Mouse (Mus musculus): ENCODE data around the gene Ankrd65. TPM values are rescaled to one million over a fixed set of nuclear protein-coding genes. Genes with fewer than 3 reads are reported as not detected.
"Not testable (repeated sequence)": the region's sequence is repeated elsewhere in the genome, so short reads cannot be mapped to it uniquely, and the experiment has no call there.

The Ankrd65 gene
- not detected in 2 replicates for polyA plus RNA-seq (2016; fragmentation: Nextera tagmentation; extraction: Ambion mirVana)

DNA sequence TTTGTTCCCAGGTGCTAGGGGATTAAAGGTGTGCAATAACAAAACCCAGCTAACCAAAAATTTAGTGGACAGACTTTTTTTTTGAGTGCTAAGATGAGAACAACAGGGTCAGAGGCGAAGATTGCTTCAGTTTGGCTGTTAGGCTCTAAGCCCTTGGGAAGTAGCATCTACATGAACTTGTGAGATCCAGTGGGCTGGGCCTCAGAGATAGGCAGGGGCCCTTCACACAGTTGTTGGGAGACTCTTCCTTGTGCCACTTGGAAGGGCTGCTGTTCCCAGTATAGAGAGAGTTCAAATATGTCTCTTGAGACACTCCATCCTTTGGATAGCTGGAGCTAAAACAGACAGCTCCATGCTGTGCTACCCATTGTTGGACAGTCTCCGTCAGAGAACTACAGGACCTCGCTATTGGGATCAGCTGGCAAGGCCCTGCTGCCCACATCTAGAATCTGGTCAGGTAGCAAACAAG, at the start of gene Ankrd65:
Ankrd65 (plus strand) TSS at position 419 of the 469 bp plus-strand sequence.
- Histone ChIP-seq H3K36me3 (no peaks in the 10 kb centered on the region), H3K27me3 (ENCODE audit: insufficient read depth, poor library complexity, severe bottlenecking) (peaks cover 25% of the 10 kb centered on the region), H3K4me3 (no peak within 1 kb of the TSS), H3K27ac (peak within 1 kb of the TSS; percentile 48; the same call in 1 of the 2 replicates), H3K9me3 (no peaks in the 10 kb centered on the region), H3K4me1 (peaks cover 11% of the 10 kb centered on the region)
- DNase-seq (ENCODE audit: low spot score) = no peak
- WGBS = 87% methylated on average over 3 of the region's 3 CpGs

GRCm38 (mm10) chr4:155740681-155741080, 49.6 kb upstream of the Ankrd65 start:
- 89% methylated on average over 10 of the region's 10 CpGs for WGBS
- Histone ChIP-seq H3K36me3 (peaks cover 78% of the 10 kb centered on the region), H3K4me1 (peaks cover 14% of the 10 kb centered on the region)
- not testable (repeated sequence) for H3K27me3 ChIP-seq (ENCODE audit: insufficient read depth, poor library complexity, severe bottlenecking); DNase-seq (ENCODE audit: low spot score); H3K9me3 ChIP-seq; H3K4me3 ChIP-seq; H3K27ac ChIP-seq

DNA sequence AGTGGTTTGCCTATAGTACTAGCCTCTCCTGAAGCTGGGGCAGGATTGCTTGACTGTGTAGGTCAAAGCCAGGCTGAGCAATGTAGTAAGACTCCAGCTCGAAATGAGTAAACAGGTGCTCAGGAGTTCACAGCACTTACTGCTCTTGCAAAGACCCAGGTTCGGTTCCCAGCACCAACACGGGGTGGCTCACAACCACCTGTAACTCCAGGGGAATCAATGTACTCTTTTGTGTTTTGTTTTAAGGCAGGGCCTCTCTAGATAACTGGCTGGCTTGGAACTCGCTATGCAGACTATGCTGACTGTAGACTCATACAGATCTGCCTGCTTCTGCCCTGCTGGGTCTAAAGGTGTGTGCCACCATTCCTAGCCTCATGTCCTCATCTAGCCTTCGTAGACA, 47.6 kb upstream of the Ankrd65 start:
- Histone ChIP-seq H3K27ac (no peak overlapping the region), H3K9me3 (no peaks in the 10 kb centered on the region), H3K27me3 (ENCODE audit: insufficient read depth, poor library complexity, severe bottlenecking) (no peaks in the 10 kb centered on the region), H3K4me3 (no peak overlapping the region), H3K36me3 (peaks cover 89% of the 10 kb centered on the region), H3K4me1 (peaks cover 9% of the 10 kb centered on the region)
- no peak for DNase-seq (ENCODE audit: low spot score)
- WGBS = 90% methylated on average over 5 of the region's 5 CpGs

DNA sequence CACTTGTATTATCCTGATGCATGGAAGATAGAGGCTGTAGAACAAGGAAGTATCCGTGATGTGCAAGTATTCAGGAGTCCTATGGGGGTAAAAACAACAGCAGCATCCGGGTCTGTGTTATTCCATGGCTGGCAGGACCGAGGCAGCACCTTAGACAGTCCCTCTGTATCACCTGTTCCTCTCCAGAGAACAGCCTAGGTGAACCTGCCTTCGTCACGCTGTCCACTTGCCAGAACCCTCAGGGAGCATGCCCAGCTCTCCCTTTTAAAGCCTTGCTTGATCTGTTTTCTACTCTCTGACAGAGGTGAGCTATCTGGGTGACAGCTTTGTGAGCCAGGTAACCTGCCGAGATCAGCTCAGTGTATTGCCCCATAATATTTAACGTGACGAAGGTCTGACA, 45.8 kb upstream of the Ankrd65 start:
- H3K36me3 ChIP-seq = peaks cover 99% of the 10 kb centered on the region
- 93% methylated on average over 8 of the region's 8 CpGs for WGBS
- H3K27ac ChIP-seq = no peak overlapping the region
- no peaks in the 10 kb centered on the region for H3K9me3 ChIP-seq
- H3K4me1 ChIP-seq = no peaks in the 10 kb centered on the region
- H3K27me3 ChIP-seq (ENCODE audit: insufficient read depth, poor library complexity, severe bottlenecking) = no peaks in the 10 kb centered on the region
- no peak for DNase-seq (ENCODE audit: low spot score)
- H3K4me3 ChIP-seq = no peak overlapping the region

- Histone ChIP-seq H3K36me3 (peaks cover 99% of the 10 kb centered on the region), H3K4me1 (no peaks in the 10 kb centered on the region), H3K4me3 (no peak overlapping the region), H3K27me3 (ENCODE audit: insufficient read depth, poor library complexity, severe bottlenecking) (no peaks in the 10 kb centered on the region), H3K27ac (no peak overlapping the region), H3K9me3 (no peaks in the 10 kb centered on the region)
- DNase-seq (ENCODE audit: low spot score) = no peak
- 89% methylated on average over 5 of the region's 5 CpGs for WGBS
These were observed 45.1 kb upstream of the Ankrd65 start for GRCm38 (mm10) chr4:155745136-155745535.

DNA sequence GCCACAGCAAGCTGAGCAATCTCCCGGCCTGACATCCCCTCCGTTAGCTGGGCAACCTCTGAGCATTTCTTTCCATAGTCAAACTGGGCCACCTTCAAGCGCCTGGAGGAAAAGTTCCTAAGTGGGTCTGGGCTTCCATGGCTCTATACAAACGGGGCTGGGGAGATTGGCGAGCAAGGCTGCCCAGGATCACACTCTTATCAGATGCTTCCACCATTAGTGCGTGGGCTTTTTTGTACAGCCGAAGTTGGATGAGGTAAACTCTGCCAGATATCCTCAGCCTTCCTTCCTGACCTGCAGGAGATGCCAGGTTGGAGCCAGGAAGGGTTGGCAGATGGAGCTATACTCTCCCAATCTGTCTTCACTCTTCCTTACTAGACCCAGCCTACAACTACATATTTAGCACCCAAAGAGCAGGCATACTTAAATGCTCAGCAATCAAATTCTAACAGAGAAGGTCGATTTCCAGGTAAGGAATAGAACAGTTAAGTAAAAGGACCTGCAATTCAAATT, 44.1 kb upstream of the Ankrd65 start:
- H3K9me3 ChIP-seq = no peaks in the 10 kb centered on the region
- H3K27me3 ChIP-seq (ENCODE audit: insufficient read depth, poor library complexity, severe bottlenecking) = no peaks in the 10 kb centered on the region
- H3K36me3 ChIP-seq = peaks cover 99% of the 10 kb centered on the region
- H3K4me3 ChIP-seq = no peak overlapping the region
- H3K27ac ChIP-seq = no peak overlapping the region
- no peak for DNase-seq (ENCODE audit: low spot score)
- WGBS = 86% methylated on average over 8 of the region's 8 CpGs
- no peaks in the 10 kb centered on the region for H3K4me1 ChIP-seq

DNA sequence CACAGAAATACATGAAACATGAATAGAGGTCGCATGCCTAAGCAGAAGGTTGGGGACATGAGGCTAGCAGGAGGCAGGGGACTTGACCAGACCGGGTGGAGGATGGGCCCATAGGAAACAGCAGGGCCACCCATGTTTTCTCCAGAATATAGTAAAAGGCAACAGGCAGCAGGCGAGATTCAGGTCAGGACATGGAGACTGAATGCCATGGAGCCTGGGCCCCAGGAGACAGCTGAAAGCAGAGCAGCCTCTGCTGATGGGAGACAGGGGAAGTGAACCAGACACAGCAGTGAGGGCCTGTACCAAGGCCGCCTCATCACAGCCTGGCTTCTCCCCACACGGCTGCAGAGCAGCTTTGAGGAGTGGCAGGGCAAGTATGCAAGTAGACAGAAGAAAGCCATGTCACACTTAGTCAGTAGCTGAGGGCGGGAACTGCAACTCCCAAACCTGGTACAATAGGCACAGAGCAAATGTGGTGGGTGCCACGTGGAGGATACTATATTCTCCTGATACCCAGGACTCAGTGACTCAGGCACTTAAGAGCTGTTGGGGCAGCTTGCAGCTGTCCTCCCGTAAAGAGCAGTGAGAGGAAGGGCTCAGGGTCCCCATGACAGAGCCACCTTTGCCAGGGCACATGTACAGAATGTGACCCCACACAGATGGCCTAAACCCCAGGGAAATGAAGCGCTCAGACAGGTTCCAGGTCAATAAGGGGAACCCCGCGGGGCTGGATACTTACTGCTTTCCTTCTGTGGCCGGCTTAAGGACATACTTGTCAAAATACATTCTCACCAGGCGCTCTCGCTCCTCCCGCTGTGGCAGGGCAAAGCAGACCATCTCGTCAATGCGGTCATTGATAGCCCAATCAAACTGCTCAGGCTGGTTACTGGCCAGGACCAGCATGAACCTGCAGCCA, 43.4 kb upstream of the Ankrd65 start:
- H3K36me3 ChIP-seq = peaks cover 99% of the 10 kb centered on the region
- H3K27me3 ChIP-seq (ENCODE audit: insufficient read depth, poor library complexity, severe bottlenecking) = no peaks in the 10 kb centered on the region
- H3K4me3 ChIP-seq = no peak overlapping the region
- 90% methylated on average over 17 of the region's 17 CpGs for WGBS
- no peaks in the 10 kb centered on the region for H3K4me1 ChIP-seq
- no peak for DNase-seq (ENCODE audit: low spot score)
- no peaks in the 10 kb centered on the region for H3K9me3 ChIP-seq
- no peak overlapping the region for H3K27ac ChIP-seq

DNA sequence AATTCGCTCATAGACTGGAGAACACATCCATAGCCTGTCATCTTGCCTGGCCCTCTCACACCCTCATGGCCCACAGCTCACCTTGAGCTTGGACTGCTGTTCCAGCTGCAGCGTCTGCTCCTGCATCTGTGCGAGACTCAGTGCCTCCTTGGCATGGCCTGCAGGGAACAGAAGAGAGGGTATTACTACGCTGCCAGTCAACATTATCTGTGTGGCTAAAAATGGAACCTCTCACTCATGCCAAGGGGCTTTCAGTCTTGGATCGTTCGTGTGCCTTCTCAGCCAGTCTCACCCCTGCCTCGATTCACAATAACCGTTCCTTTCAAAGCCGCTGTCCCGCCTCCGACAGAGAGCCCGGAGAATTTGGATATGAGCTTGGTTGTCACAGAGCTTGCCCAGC, 33.2 kb upstream of the Ankrd65 start:
- 86% methylated on average over 12 of the region's 12 CpGs for WGBS
- Histone ChIP-seq H3K27ac (no peak overlapping the region), H3K27me3 (ENCODE audit: insufficient read depth, poor library complexity, severe bottlenecking) (no peaks in the 10 kb centered on the region), H3K36me3 (peaks cover 61% of the 10 kb centered on the region), H3K4me3 (no peak overlapping the region), H3K9me3 (no peaks in the 10 kb centered on the region), H3K4me1 (peaks cover 29% of the 10 kb centered on the region)
- no peak for DNase-seq (ENCODE audit: low spot score)

DNA sequence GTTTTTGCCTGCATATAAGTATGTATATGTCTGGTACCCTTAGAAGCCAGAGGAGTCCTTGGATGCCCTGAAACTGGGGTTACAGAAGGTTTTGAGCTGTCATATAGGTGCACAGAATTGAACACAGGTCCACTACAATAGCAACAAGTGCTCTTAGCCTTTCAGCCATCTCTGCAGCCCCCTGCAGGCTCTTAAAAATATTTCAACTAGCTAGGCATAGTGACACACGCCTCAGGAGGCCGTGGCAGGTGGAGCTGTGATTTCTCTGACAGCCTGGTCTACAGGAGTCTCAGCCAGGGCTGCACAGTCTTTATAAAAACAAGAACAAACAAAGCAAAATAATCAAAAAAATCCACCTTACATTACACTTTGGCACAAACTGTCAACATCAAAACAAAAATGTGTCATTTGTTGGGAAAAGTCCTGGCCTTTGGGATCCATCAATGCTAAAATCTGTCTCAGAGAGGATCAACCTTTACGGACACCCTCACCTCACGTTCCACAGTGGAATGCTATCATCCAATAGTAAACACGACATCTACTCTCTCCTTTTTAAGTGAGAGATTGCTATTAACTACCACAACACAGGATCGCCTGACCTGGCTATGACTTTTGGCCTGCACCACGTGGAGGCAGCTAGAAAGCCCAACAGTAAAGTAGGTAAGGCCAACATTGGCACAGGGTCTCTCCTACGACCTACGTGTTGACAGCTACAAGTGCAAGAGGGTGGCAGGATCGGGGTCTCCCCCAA, 30.2 kb upstream of the Ankrd65 start:
- Histone ChIP-seq H3K36me3 (peaks cover 34% of the 10 kb centered on the region), H3K27ac (peak overlapping the region; percentile 87), H3K9me3 (no peaks in the 10 kb centered on the region), H3K4me1 (peaks cover 29% of the 10 kb centered on the region), H3K4me3 (peak overlapping the region; percentile 77), H3K27me3 (ENCODE audit: insufficient read depth, poor library complexity, severe bottlenecking) (no peaks in the 10 kb centered on the region)
- WGBS = 3% methylated on average over 10 of the region's 10 CpGs
- DNase-seq (ENCODE audit: low spot score) = no peak

- no peaks in the 10 kb centered on the region for H3K27me3 ChIP-seq (ENCODE audit: insufficient read depth, poor library complexity, severe bottlenecking)
- H3K27ac ChIP-seq = peak within 1 kb of the TSS; percentile 87
- under 1% methylated on average over 68 of the region's 68 CpGs for WGBS
- H3K36me3 ChIP-seq = peaks cover 26% of the 10 kb centered on the region
- no peaks in the 10 kb centered on the region for H3K9me3 ChIP-seq
- DNase-seq (ENCODE audit: low spot score) = peak; percentile 98
- peak within 1 kb of the TSS; percentile 77 for H3K4me3 ChIP-seq
- H3K4me1 ChIP-seq = peaks cover 29% of the 10 kb centered on the region
These were observed 29.5 kb upstream of the Ankrd65 start, which contains the start of gene Atad3a for GRCm38 (mm10) chr4:155760613-155761355. TSS of gene Atad3a (minus strand) at chr4:155761093.

- Histone ChIP-seq H3K4me1 (peaks cover 29% of the 10 kb centered on the region), H3K27ac (peak overlapping the region; percentile 87), H3K27me3 (ENCODE audit: insufficient read depth, poor library complexity, severe bottlenecking) (no peaks in the 10 kb centered on the region), H3K9me3 (no peaks in the 10 kb centered on the region), H3K36me3 (peaks cover 19% of the 10 kb centered on the region), H3K4me3 (peak overlapping the region; percentile 77)
- DNase-seq (ENCODE audit: low spot score) = no peak
- 2% methylated on average over 28 of the region's 28 CpGs for WGBS
These were observed 28.7 kb upstream of the Ankrd65 start for GRCm38 (mm10) chr4:155761356-155762099.

DNA sequence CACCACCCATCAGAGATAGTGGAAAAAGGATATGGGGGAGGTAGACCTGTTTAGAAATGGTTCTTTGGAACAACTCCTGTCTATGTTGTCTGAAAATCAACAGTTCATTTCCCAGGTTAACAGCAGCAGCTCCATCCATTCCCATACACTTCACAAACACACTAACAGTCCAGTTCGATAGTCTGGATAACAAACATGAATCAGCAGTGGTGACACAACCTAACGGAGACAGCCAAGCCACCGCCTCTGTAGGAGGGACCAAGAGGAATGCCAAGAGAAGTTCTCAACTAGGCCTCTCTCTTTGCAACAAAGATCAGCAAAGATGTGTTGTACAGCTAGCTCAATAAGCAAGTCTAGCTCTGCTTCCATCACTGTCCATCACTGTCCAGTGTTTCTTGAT, 27.9 kb upstream of the Ankrd65 start:
- peaks cover 24% of the 10 kb centered on the region for H3K4me1 ChIP-seq
- no peak for DNase-seq (ENCODE audit: low spot score)
- 86% methylated on average over 3 of the region's 3 CpGs for WGBS
- H3K27me3 ChIP-seq (ENCODE audit: insufficient read depth, poor library complexity, severe bottlenecking) = no peaks in the 10 kb centered on the region
- H3K36me3 ChIP-seq = peaks cover 10% of the 10 kb centered on the region; the same call in 1 of the 2 replicates
- no peak overlapping the region for H3K4me3 ChIP-seq
- H3K27ac ChIP-seq = no peak overlapping the region
- H3K9me3 ChIP-seq = no peaks in the 10 kb centered on the region

Data from heart, embryonic 10.5 days (tissue).